In genomic region chr15:101161534-101161933, GRCm38 (mm10) we compare ENCODE assay signal across 22 mouse cellular contexts. TPM values are rescaled to one million over a fixed set of nuclear protein-coding genes. Genes with fewer than 3 reads are reported as not detected.
DNase-seq lines count a peak whose midpoint lies in the region; ATAC-seq lines count a peak whose summit lies in the region.
"Had no signal": no experiment of that assay in that cellular context is flagged by ENCODE, and none has a peak within 500 bp of the region (broad histone marks: within the 10 kb centered on the region; RNA-seq: fewer than 3 reads in every experiment).

No protein-coding gene starts in this region.

- H3K4me1 ChIP-seq in limb, embryonic 13.5 days: peaks cover 52% of the 10 kb centered on the region
- peaks cover 31% of the 10 kb centered on the region for H3K4me1 ChIP-seq in limb, embryonic 10.5 days
- H3K4me1 ChIP-seq in forebrain, embryonic 16.5 days (replicated peaks; ENCODE audit: control insufficient read depth, insufficient read depth, low read length): peaks cover 46% of the 10 kb centered on the region
- H3K4me1 ChIP-seq in intestine, embryonic 15.5 days (replicated peaks): peaks cover 46% of the 10 kb centered on the region
- peaks cover 34% of the 10 kb centered on the region for H3K4me1 ChIP-seq in stomach, embryonic 16.5 days (ENCODE audit: control insufficient read depth, insufficient read depth, low read length)

- no peak overlapping the region for H3K4me2 ChIP-seq in limb, embryonic 13.5 days (replicated peaks)
- H3K4me2 ChIP-seq in forebrain, embryonic 16.5 days (ENCODE audit: low read length): no peak overlapping the region
- H3K4me2 ChIP-seq in intestine, embryonic 15.5 days (replicated peaks): no peak overlapping the region
- H3K4me2 ChIP-seq in stomach, embryonic 16.5 days (ENCODE audit: low read depth, low read length): no peak overlapping the region
- H3K4me2 ChIP-seq: embryonic facial prominence, embryonic 12.5 days; kidney, embryonic 15.5 days had no signal

- DNase-seq in limb, embryonic 10.5 days (ENCODE audit: low spot score): no peak
- no peak for DNase-seq in spleen, adult 12 weeks (ENCODE audit: low spot score)
- no peak for DNase-seq in adrenal gland, adult 2 months
- DNase-seq: adrenal gland, adult 8-10 months; cerebellum, adult 8-10 months; gastrocnemius, postnatal 36 days; kidney, postnatal 4 days; lung, adult 18-20 months; right cerebral cortex, postnatal 25 days; thymus, postnatal 36 days had no signal

- no peak for ATAC-seq in limb, embryonic 13.5 days (ENCODE audit: low FRiP score, low read depth)
- no peak for ATAC-seq in forebrain, embryonic 16.5 days
- ATAC-seq in intestine, embryonic 15.5 days: peak; percentile 65
- peak; percentile 82 for ATAC-seq in stomach, embryonic 16.5 days (ENCODE audit: insufficient read depth, low FRiP score)

- H3K4me3 ChIP-seq in limb, embryonic 13.5 days: no peak overlapping the region
- H3K4me3 ChIP-seq in limb, embryonic 10.5 days: no peak overlapping the region
- no peak overlapping the region for H3K4me3 ChIP-seq in forebrain, embryonic 16.5 days (replicated peaks; ENCODE audit: low read length)
- H3K4me3 ChIP-seq in intestine, embryonic 15.5 days (replicated peaks): no peak overlapping the region
- H3K4me3 ChIP-seq in stomach, embryonic 16.5 days (replicated peaks; ENCODE audit: low read length): no peak overlapping the region
- H3K4me3 ChIP-seq: embryonic facial prominence, embryonic 12.5 days; heart, embryonic 10.5 days; hindbrain, embryonic 10.5 days; kidney, embryonic 15.5 days; megakaryocyte, embryonic 14.5 days had no signal

- WGBS in limb, embryonic 13.5 days: 81% methylated on average over 7 of the region's 7 CpGs
- WGBS in limb, embryonic 10.5 days: 90% methylated on average over 7 of the region's 7 CpGs
- 57% methylated on average over 7 of the region's 7 CpGs for WGBS in forebrain, embryonic 16.5 days
- 68% methylated on average over 7 of the region's 7 CpGs for WGBS in intestine, embryonic 15.5 days
- 69% methylated on average over 7 of the region's 7 CpGs for whole genome bisulfite sequencing in stomach, embryonic 16.5 days

- no peaks in the 10 kb centered on the region for H3K27me3 ChIP-seq in limb, embryonic 13.5 days
- H3K27me3 ChIP-seq in limb, embryonic 10.5 days (ENCODE audit: low read depth, poor library complexity, severe bottlenecking): peaks cover 21% of the 10 kb centered on the region
- H3K27me3 ChIP-seq in forebrain, embryonic 16.5 days (replicated peaks; ENCODE audit: control insufficient read depth, insufficient read depth, low read length): no peaks in the 10 kb centered on the region
- H3K27me3 ChIP-seq in intestine, embryonic 15.5 days (replicated peaks): no peaks in the 10 kb centered on the region
- no peaks in the 10 kb centered on the region for H3K27me3 ChIP-seq in stomach, embryonic 16.5 days (ENCODE audit: control insufficient read depth, insufficient read depth, low read length)
- H3K27me3 ChIP-seq: embryonic facial prominence, embryonic 12.5 days; kidney, embryonic 15.5 days; megakaryocyte, embryonic 14.5 days had no signal

- H3K9me3 ChIP-seq in limb, embryonic 13.5 days: 0 out of 2 replicates have a peak, but pooled peaks cover 6% of the 10 kb centered on the region
- H3K9me3 ChIP-seq in limb, embryonic 10.5 days (replicated peaks): no peaks in the 10 kb centered on the region
- peaks cover 8% of the 10 kb centered on the region for H3K9me3 ChIP-seq in forebrain, embryonic 16.5 days (ENCODE audit: control insufficient read depth, low read length)
- H3K9me3 ChIP-seq in intestine, embryonic 15.5 days: no peaks in the 10 kb centered on the region
- no peaks in the 10 kb centered on the region; the same call in 1 of the 2 replicates for H3K9me3 ChIP-seq in stomach, embryonic 16.5 days (replicated peaks; ENCODE audit: control insufficient read depth, low read length)
- H3K9me3 ChIP-seq: embryonic facial prominence, embryonic 12.5 days; kidney, embryonic 15.5 days had no signal

- H3K9ac ChIP-seq in limb, embryonic 13.5 days: no peak overlapping the region
- no peak overlapping the region for H3K9ac ChIP-seq in forebrain, embryonic 16.5 days (replicated peaks; ENCODE audit: low read depth, low read length)
- H3K9ac ChIP-seq in intestine, embryonic 15.5 days: no peak overlapping the region
- no peak overlapping the region for H3K9ac ChIP-seq in stomach, embryonic 16.5 days (ENCODE audit: low read length)
- H3K9ac ChIP-seq: embryonic facial prominence, embryonic 12.5 days; kidney, embryonic 15.5 days had no signal

- no peaks in the 10 kb centered on the region for H3K36me3 ChIP-seq in limb, embryonic 13.5 days
- no peaks in the 10 kb centered on the region for H3K36me3 ChIP-seq in limb, embryonic 10.5 days
- no peaks in the 10 kb centered on the region for H3K36me3 ChIP-seq in forebrain, embryonic 16.5 days (ENCODE audit: control insufficient read depth, insufficient read depth)
- no peaks in the 10 kb centered on the region for H3K36me3 ChIP-seq in intestine, embryonic 15.5 days
- 0 out of 2 replicates have a peak, but pooled peaks cover 3% of the 10 kb centered on the region for H3K36me3 ChIP-seq in stomach, embryonic 16.5 days (ENCODE audit: control insufficient read depth, insufficient read depth, low read length)
- H3K36me3 ChIP-seq: embryonic facial prominence, embryonic 12.5 days; heart, embryonic 10.5 days; hindbrain, embryonic 10.5 days; kidney, embryonic 15.5 days had no signal

- 0 out of 2 replicates have a peak overlapping the region, but pooled peaks have one; percentile 48 for H3K27ac ChIP-seq in limb, embryonic 13.5 days
- H3K27ac ChIP-seq in limb, embryonic 10.5 days: no peak overlapping the region
- peak overlapping the region; percentile 63 for H3K27ac ChIP-seq in forebrain, embryonic 16.5 days (ENCODE audit: low read length)
- H3K27ac ChIP-seq in intestine, embryonic 15.5 days: peak overlapping the region; percentile 23; the same call in 1 of the 2 replicates
- H3K27ac ChIP-seq in stomach, embryonic 16.5 days (ENCODE audit: low read length): peak overlapping the region; percentile 87
- H3K27ac ChIP-seq: heart, embryonic 10.5 days; hindbrain, embryonic 10.5 days had no signal

RNA-seq across cellular contexts. Expression of gene Acvr1b, which starts 12.3 kb away (rescaled TPM):
- polyA plus RNA-seq in limb, embryonic 13.5 days (2015; fragmentation: Nextera tagmentation; extraction: Ambion mirVana): 6.1 and 7.1 TPM in 2 replicates
- polyA plus RNA-seq in limb, embryonic 10.5 days (2016; fragmentation: Nextera tagmentation; extraction: Ambion mirVana): 5.0 and 5.7 TPM in 2 replicates
- polyA plus RNA-seq in forebrain, embryonic 16.5 days (2015; fragmentation: Nextera tagmentation; extraction: Ambion mirVana): 26.0 and 27.4 TPM in 2 replicates
- 9.1 and 9.3 TPM in 2 replicates for polyA plus RNA-seq in intestine, embryonic 15.5 days (2015; fragmentation: Nextera tagmentation; extraction: Ambion mirVana)
- 11.6 and 12.1 TPM in 2 replicates for polyA plus RNA-seq in stomach, embryonic 16.5 days (2015; fragmentation: Nextera tagmentation; extraction: Ambion mirVana)
- total RNA-seq in adrenal gland, adult 2 months (2021): 10 to 100 TPM in 1 of 2 experiments, 1 to 10 TPM in 1; 5.2 to 10.0 TPM
- polyA plus RNA-seq in adrenal gland, adult 2 months (2012; rRNA removed): 10.1 and 11.2 TPM in 2 replicates

RNA-seq across cellular contexts. Expression of gene Acvrl1, which starts 33.2 kb away (rescaled TPM):
- polyA plus RNA-seq in limb, embryonic 13.5 days (2015; fragmentation: Nextera tagmentation; extraction: Ambion mirVana): 9.6 TPM in 2 replicates
- 7.2 and 8.3 TPM in 2 replicates for polyA plus RNA-seq in limb, embryonic 10.5 days (2016; fragmentation: Nextera tagmentation; extraction: Ambion mirVana)
- 8.0 and 8.4 TPM in 2 replicates for polyA plus RNA-seq in forebrain, embryonic 16.5 days (2015; fragmentation: Nextera tagmentation; extraction: Ambion mirVana)
- 27.3 and 27.6 TPM in 2 replicates for polyA plus RNA-seq in intestine, embryonic 15.5 days (2015; fragmentation: Nextera tagmentation; extraction: Ambion mirVana)
- polyA plus RNA-seq in stomach, embryonic 16.5 days (2015; fragmentation: Nextera tagmentation; extraction: Ambion mirVana): 34.9 and 39.3 TPM in 2 replicates
- 10 to 100 TPM; 15.0 to 22.6 TPM for total RNA-seq in adrenal gland, adult 2 months (2021)
- polyA plus RNA-seq in adrenal gland, adult 2 months (2012; rRNA removed): 20.9 and 23.3 TPM in 2 replicates

RNA-seq across cellular contexts. Expression of gene Ankrd33, which starts 46.0 kb away (rescaled TPM):
- polyA plus RNA-seq in limb, embryonic 13.5 days (2015; fragmentation: Nextera tagmentation; extraction: Ambion mirVana): not detected in 2 replicates
- not detected in 2 replicates for polyA plus RNA-seq in limb, embryonic 10.5 days (2016; fragmentation: Nextera tagmentation; extraction: Ambion mirVana)
- polyA plus RNA-seq in forebrain, embryonic 16.5 days (2015; fragmentation: Nextera tagmentation; extraction: Ambion mirVana): not detected in 2 replicates
- polyA plus RNA-seq in intestine, embryonic 15.5 days (2015; fragmentation: Nextera tagmentation; extraction: Ambion mirVana): not detected in 2 replicates
- polyA plus RNA-seq in stomach, embryonic 16.5 days (2015; fragmentation: Nextera tagmentation; extraction: Ambion mirVana): not detected in 2 replicates
- 1 to 10 TPM in 1 of 2 experiments, under 1 TPM in 1; 0.59 to 1.0 TPM for total RNA-seq in adrenal gland, adult 2 months (2021)
- polyA plus RNA-seq in adrenal gland, adult 2 months (2012; rRNA removed): 0.10 TPM in 1 of 2 replicates, not detected in the other
- total RNA-seq: gastrocnemius, postnatal 36 days; layer of hippocampus, postnatal 14 days; liver, adult 2 months had no signal
- polyA plus RNA-seq: embryonic facial prominence, embryonic 12.5 days; heart, embryonic 10.5 days; heart, postnatal 0 days; hindbrain, embryonic 10.5 days; kidney, embryonic 15.5 days; liver, adult 2 months had no signal

Comparison
In these comparisons a context has a peak if more than half of its experiments do, and no peak if none do; other contexts are left out.
1. ATAC-seq: peak in intestine, embryonic 15.5 days (single experiment) and stomach, embryonic 16.5 days (single experiment); none in limb, embryonic 13.5 days (single experiment) and forebrain, embryonic 16.5 days (single experiment).